Mouse (Mus musculus): ENCODE results near the gene Cyp2j9. TPM values are rescaled to one million over a fixed set of nuclear protein-coding genes. Genes with fewer than 3 reads are reported as not detected.
"Not testable (repeated sequence)": the region's sequence is repeated elsewhere in the genome, so short reads cannot be mapped to it uniquely, and the experiment has no call there.

Cyp2j9 gene
- polyA plus RNA-seq (2016; fragmentation: Nextera tagmentation; extraction: Ambion mirVana), result 2.0 TPM in 2 replicates

DNA sequence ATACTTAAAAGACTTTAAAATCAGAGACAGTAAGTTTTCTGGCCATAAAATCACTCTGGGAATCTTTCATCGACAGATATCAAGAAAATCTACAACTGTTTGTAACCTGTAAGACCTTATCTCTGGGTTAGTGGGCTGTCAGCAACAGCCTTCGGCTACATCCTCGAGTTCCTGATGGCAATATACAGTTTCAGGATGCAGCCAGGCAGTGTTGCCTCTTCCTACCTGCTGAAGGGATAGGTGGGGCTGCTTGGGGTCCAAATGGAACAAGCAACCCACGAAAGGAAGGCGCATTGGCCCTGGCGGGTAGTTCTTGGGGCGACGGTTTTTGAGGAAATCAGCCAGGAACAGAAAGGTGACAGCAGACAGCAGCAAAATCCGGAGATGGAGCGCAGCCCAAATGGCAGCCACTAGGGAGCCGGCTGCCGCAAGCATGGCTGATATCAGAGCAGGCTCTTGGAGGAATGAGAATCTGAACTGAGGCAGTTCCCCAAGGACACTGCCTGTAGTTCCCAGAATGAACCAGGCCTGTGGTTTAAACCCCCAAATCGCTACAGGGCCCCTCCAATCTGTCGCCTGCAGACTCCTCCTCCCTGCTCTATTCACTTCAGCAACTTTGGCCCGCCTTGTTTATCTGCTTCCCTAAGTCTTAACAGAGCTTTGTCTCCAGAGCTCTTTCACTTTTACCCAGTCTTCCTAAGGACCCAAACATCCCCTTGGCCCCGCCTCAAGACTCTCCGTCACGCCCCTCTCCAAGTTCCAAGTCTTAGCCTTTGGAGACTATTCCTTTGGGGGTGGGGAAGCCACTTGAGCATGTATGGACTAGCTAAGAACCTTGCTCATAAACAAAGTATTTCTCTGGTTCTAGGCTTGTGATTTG lies at the start of gene Cyp2j9:
Gene Cyp2j9 (minus strand): TSS at position 668 of the 880 bp plus-strand sequence.
- no peaks in the 10 kb centered on the region for H3K4me1 ChIP-seq
- peak within 1 kb of the TSS; percentile 33 for H3K4me3 ChIP-seq
- no peaks in the 10 kb centered on the region for H3K9me3 ChIP-seq
- no peaks in the 10 kb centered on the region for H3K36me3 ChIP-seq
- peak within 1 kb of the TSS; percentile 55 for H3K4me2 ChIP-seq (replicated peaks)
- peak within 1 kb of the TSS; percentile 40 for H3K9ac ChIP-seq
- ATAC-seq (ENCODE audit: insufficient number of reproducible peaks, insufficient read depth, low FRiP score, low TSS enrichment), result peak; percentile 86
- WGBS, result 7% methylated on average over 18 of the region's 18 CpGs
- H3K27me3 ChIP-seq, result no peaks in the 10 kb centered on the region
- H3K27ac ChIP-seq, result peak within 1 kb of the TSS; percentile 8; the same call in 1 of the 2 replicates

DNA sequence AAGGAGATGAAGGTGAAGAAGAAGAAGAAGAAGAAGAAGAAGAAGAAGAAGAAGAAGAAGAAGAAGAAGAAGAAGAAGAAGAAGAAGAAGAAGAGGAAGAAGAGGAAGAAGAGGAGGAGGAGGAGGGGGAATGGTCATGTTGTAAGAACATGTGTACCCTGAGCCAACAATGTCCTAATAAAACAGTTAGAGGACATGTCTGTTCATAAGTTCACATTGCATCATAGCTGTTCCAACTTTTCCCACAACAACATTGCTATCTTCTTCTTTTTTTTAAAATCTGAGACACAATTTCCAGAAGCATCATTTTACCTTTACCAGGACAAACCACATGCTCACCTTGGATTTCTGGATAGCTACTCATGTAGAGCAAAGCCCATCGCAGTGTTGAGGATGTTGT lies 44.1 kb upstream of the Cyp2j9 start:
- Histone ChIP-seq H3K4me2 (replicated peaks) (no peak overlapping the region), H3K27ac (no peak overlapping the region), H3K27me3 (no peaks in the 10 kb centered on the region), H3K4me3 (no peak overlapping the region), H3K9me3 (no peaks in the 10 kb centered on the region), H3K4me1 (no peaks in the 10 kb centered on the region), H3K9ac (no peak overlapping the region), H3K36me3 (no peaks in the 10 kb centered on the region)
- 76% methylated on average over 1 of the region's 1 CpGs for WGBS
- ATAC-seq (ENCODE audit: insufficient number of reproducible peaks, insufficient read depth, low FRiP score, low TSS enrichment), result no peak

DNA sequence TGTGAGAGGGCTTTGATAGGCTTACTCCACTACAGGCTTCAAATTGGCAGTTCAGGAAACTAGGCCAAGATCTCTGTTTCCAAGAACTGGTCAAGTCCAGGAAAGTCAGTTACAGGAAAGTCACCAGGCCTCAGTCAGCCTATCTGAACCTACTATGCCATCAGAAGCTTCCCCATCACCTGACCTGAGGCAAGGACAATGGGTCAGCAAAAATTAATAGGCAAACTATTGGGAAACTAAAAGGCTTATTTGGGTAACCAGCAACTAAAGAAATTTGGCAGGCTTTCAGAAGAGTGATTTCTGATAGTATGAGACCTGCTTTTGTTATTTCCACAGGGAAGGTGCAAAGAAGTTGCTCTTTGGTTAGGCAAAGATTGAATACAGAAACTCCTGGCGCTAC lies 31.1 kb upstream of the Cyp2j9 start:
- ATAC-seq (ENCODE audit: insufficient number of reproducible peaks, insufficient read depth, low FRiP score, low TSS enrichment), result no peak
- H3K27me3 ChIP-seq, result no peaks in the 10 kb centered on the region
- no peak overlapping the region for H3K9ac ChIP-seq
- no peak overlapping the region for H3K4me2 ChIP-seq (replicated peaks)
- no peaks in the 10 kb centered on the region for H3K4me1 ChIP-seq
- WGBS, result 92% methylated on average over 1 of the region's 1 CpGs
- H3K27ac ChIP-seq, result no peak overlapping the region
- no peaks in the 10 kb centered on the region for H3K36me3 ChIP-seq
- H3K4me3 ChIP-seq, result no peak overlapping the region
- 0 out of 2 replicates have a peak, but pooled peaks cover 5% of the 10 kb centered on the region for H3K9me3 ChIP-seq

DNA sequence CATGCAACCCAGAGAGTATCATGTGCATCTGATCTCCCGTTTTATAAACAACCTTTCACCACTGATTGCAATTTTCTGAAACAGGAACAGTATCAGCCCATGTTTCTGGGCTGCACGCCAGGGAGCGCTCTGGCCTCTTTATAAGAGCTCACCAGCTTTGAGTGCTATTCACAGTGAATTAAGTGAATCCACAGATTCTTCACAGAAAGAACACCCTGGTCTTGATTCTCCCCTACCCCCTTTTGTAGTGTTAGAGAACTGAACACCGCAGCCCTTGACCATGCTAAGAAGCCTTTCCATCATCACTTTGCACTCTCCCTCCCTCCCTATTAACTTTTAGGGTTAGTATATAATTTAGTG lies 393 bp upstream of the Cyp2j9 start:
- 0 out of 2 replicates have a peak overlapping the region, but pooled peaks have one; percentile 8 for H3K27ac ChIP-seq
- H3K9ac ChIP-seq, result no peak overlapping the region
- H3K4me3 ChIP-seq, result peak overlapping the region; percentile 33; the same call in 1 of the 2 replicates
- no peaks in the 10 kb centered on the region for H3K4me1 ChIP-seq
- 34% methylated on average over 4 of the region's 4 CpGs for WGBS
- no peaks in the 10 kb centered on the region for H3K36me3 ChIP-seq
- H3K4me2 ChIP-seq (replicated peaks), result peak overlapping the region; percentile 55
- peak; percentile 58; the same call in 1 of the 2 replicates for ATAC-seq (ENCODE audit: insufficient number of reproducible peaks, insufficient read depth, low FRiP score, low TSS enrichment)
- H3K9me3 ChIP-seq, result no peaks in the 10 kb centered on the region
- H3K27me3 ChIP-seq, result no peaks in the 10 kb centered on the region

DNA sequence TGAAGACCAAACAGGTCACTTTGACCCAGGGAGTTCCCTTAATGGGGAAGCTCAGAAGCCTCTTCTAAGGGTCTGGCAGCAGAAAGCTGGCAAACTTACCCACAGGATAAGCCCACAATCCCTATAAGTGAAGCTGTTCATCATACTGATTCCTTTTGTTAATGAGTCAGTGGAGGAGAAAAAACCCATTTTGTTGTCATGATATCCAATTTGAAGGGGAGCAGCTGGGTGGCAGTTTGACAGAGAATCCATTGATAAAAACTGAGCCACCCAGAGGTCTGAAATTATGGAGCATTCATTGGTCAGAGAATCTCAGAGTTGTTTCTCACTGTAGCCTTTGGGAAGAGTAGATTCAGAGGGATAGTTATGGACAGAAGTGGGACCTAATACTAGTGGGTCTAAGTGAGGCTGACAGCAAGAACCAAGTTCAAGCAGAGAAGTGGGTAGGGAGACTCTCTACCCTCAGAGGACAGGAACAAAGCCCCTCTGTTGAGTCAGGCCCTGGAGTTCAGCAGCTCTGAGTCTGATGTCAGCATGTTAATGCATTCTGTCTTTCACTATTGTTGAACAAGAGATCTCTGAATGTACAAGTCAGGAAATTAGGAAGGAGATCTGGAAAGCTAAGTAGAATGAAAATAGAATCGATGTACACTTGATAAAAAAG lies 9.8 kb downstream of the Cyp2j9 start:
- H3K9ac ChIP-seq, result no peak overlapping the region
- H3K9me3 ChIP-seq, result no peaks in the 10 kb centered on the region
- H3K27me3 ChIP-seq, result no peaks in the 10 kb centered on the region
- 75% methylated on average over 1 of the region's 1 CpGs for WGBS
- no peaks in the 10 kb centered on the region for H3K4me1 ChIP-seq
- H3K4me2 ChIP-seq (replicated peaks), result no peak overlapping the region
- no peaks in the 10 kb centered on the region for H3K36me3 ChIP-seq
- H3K27ac ChIP-seq, result no peak overlapping the region
- peak; percentile 41; the same call in 1 of the 2 replicates for ATAC-seq (ENCODE audit: insufficient number of reproducible peaks, insufficient read depth, low FRiP score, low TSS enrichment)
- H3K4me3 ChIP-seq, result no peak overlapping the region

DNA sequence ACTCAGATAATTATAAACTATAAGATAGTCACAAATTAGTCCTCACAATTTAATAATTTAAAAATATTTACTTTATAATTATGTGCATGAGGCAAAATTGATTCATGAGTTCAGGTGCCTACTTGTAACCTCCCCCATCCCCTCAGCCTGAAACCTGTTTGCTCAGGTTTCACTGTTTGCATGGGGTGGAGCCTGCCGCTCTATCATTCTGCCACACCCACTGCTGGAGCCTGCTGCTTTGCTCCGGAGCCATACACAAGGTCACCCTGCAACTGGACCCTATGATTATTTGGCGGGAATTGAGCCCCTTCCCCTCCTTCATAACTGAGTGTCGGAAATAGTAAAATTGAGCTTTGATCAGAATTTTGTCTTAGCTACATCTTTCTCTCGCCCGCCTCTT lies 11.0 kb downstream of the Cyp2j9 start:
- not testable (repeated sequence) for H3K9ac ChIP-seq; H3K9me3 ChIP-seq; H3K27me3 ChIP-seq; H3K27ac ChIP-seq; H3K4me1 ChIP-seq; H3K4me2 ChIP-seq (replicated peaks); H3K4me3 ChIP-seq; H3K36me3 ChIP-seq; ATAC-seq (ENCODE audit: insufficient number of reproducible peaks, insufficient read depth, low FRiP score, low TSS enrichment)
- WGBS, result 56% methylated on average over 6 of the region's 6 CpGs

DNA sequence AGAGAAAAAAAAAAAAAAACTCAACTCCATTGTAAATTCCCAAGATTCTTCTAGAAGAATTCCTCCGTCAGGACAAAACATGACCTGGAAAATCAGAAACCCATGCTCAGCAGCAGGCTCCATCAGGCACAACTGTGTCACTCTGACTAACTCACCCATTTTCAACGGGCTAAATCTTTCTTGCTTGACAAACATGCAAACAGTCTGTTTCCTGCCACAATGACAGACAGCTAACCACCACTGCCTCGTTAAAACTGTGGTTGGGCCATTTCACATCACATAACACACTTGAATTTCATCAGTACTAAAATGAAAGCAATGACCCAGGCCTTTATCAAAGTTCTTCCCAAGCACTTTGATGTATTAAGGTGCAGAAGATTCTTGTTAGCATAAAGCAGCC lies 21.9 kb downstream of the Cyp2j9 start:
- Histone ChIP-seq H3K27ac (no peak overlapping the region), H3K9me3 (no peaks in the 10 kb centered on the region), H3K9ac (no peak overlapping the region), H3K36me3 (no peaks in the 10 kb centered on the region), H3K27me3 (no peaks in the 10 kb centered on the region), H3K4me3 (no peak overlapping the region), H3K4me2 (replicated peaks) (no peak overlapping the region), H3K4me1 (no peaks in the 10 kb centered on the region)
- 57% methylated on average over 3 of the region's 3 CpGs for WGBS
- no peak for ATAC-seq (ENCODE audit: insufficient number of reproducible peaks, insufficient read depth, low FRiP score, low TSS enrichment)

DNA sequence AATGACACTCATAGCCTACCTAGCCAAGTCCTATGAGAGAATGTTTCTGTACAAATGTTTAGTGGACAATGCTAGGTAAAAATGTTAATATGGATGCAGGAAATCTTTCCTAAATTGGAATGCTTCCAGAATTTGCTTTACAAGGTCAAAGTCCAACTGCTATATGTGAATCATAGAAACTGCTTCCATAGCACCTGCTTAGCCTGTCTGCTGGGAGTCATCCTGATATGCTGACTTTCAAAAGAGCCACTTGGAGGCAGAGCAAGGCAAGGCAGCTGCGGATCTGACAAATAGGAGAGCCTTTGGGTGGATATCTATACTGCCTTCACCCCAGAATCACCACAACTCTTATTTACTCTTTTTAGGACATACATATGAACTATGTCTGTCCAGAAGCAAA lies 23.4 kb downstream of the Cyp2j9 start:
- no peak overlapping the region for H3K9ac ChIP-seq
- no peak for ATAC-seq (ENCODE audit: insufficient number of reproducible peaks, insufficient read depth, low FRiP score, low TSS enrichment)
- WGBS, result 67% methylated on average over 1 of the region's 1 CpGs
- H3K27ac ChIP-seq, result no peak overlapping the region
- H3K4me3 ChIP-seq, result no peak overlapping the region
- H3K9me3 ChIP-seq, result no peaks in the 10 kb centered on the region
- H3K4me2 ChIP-seq (replicated peaks), result no peak overlapping the region
- no peaks in the 10 kb centered on the region for H3K4me1 ChIP-seq
- H3K36me3 ChIP-seq, result no peaks in the 10 kb centered on the region
- no peaks in the 10 kb centered on the region for H3K27me3 ChIP-seq

DNA sequence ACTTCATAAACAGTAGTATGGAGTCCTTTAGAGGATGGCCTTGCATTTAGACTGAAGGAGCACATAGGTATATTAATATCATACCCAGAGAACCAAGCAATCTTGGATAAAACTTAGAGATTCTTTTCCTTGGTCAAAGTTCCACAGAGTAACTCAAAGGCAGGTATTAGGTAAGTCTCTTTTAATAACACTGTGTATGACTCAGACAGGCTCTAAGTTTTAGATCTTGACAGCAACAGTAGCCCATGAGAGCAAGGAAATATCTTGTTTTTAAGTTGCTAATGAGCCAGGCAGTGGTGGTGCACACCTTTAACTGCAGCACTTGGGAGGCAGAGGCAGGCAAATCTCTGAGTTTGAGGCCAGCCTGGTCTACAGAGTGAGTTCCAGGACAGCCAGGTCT lies 25.6 kb downstream of the Cyp2j9 start:
- Histone ChIP-seq H3K27ac (no peak overlapping the region), H3K9me3 (no peaks in the 10 kb centered on the region), H3K4me1 (no peaks in the 10 kb centered on the region), H3K27me3 (no peaks in the 10 kb centered on the region), H3K4me3 (no peak overlapping the region), H3K36me3 (no peaks in the 10 kb centered on the region), H3K9ac (no peak overlapping the region), H3K4me2 (replicated peaks) (no peak overlapping the region)
- ATAC-seq (ENCODE audit: insufficient number of reproducible peaks, insufficient read depth, low FRiP score, low TSS enrichment), result no peak

DNA sequence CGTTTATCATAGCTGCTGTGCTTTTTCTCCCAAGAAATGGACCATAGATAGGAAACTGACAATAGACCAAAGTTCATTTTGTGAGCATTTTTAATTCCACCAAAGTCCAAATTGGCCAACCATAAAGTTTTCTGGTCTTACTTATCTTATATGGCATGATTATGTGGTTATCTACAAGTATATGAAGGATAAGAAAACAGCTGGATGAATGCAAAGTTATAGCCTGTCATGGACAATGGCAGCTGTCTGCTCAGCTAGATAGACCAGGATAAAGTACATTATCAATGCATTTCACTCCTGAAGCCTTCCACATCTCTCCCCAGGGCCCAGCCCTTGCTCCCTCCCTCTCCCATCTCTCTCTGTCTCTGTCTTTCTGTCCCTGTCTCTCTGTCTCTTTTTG lies 30.9 kb downstream of the Cyp2j9 start:
- H3K27me3 ChIP-seq, result no peaks in the 10 kb centered on the region
- ATAC-seq (ENCODE audit: insufficient number of reproducible peaks, insufficient read depth, low FRiP score, low TSS enrichment), result no peak
- no peak overlapping the region for H3K4me3 ChIP-seq
- no peak overlapping the region for H3K27ac ChIP-seq
- H3K4me1 ChIP-seq, result no peaks in the 10 kb centered on the region
- no peaks in the 10 kb centered on the region for H3K36me3 ChIP-seq
- 96% methylated on average over 1 of the region's 1 CpGs for WGBS
- H3K9ac ChIP-seq, result no peak overlapping the region
- no peaks in the 10 kb centered on the region for H3K9me3 ChIP-seq
- no peak overlapping the region for H3K4me2 ChIP-seq (replicated peaks)

DNA sequence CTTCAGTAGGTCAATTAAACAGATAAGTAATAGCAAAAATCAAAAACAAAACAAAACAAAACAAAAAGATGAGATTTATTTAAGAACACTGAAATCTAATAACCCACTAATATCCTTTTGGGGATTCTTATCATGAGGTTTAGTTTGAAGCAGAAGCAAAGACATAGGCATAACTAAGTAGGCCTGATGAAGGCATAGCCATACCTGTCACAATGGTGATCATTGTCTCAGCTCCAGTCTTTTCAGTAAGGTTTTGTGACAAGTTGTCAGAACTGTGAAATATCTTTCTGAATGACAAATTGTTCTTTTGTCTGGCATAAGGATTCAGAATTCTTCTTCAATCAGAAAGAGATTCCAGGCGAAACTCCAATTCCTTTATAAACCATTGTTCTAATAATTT lies 31.6 kb downstream of the Cyp2j9 start:
- H3K4me1 ChIP-seq, result no peaks in the 10 kb centered on the region
- WGBS, result 74% methylated on average over 1 of the region's 1 CpGs
- no peak overlapping the region for H3K4me3 ChIP-seq
- H3K27ac ChIP-seq, result no peak overlapping the region
- no peak for ATAC-seq (ENCODE audit: insufficient number of reproducible peaks, insufficient read depth, low FRiP score, low TSS enrichment)
- no peaks in the 10 kb centered on the region for H3K36me3 ChIP-seq
- no peaks in the 10 kb centered on the region for H3K9me3 ChIP-seq
- H3K27me3 ChIP-seq, result no peaks in the 10 kb centered on the region
- H3K4me2 ChIP-seq (replicated peaks), result no peak overlapping the region
- no peak overlapping the region for H3K9ac ChIP-seq
